Mouse (Mus musculus) CH12.LX (cell line): ENCODE measurements at regions not wholly inside any gene's neighbourhood (a gene's known extent, or its start where the extent isn't known, plus 50 kb on each side); places are given as distances from the start of the nearest gene placed in this dataset.

Source experiments
- DNase-seq: peaks from one replicate; pipeline ENCODE4 v3.0.0-alpha.2; 2013; ENCODE audit errors: extremely low read depth
- H3K27ac ChIP-seq: 2 replicates; pipeline ENCODE4 v1.5.1; 2012; ENCODE audit warnings: low read depth, mild to moderate bottlenecking, control low read depth, moderate library complexity; ENCODE audit not compliant: insufficient read depth
- H3K27me3 ChIP-seq: replicated peaks from 2 replicates; pipeline ENCODE3; 2012; ENCODE audit warnings: inconsistent platforms
- H3K36me3 ChIP-seq, 2 experiments: replicated peaks in 1 of 2; 2 replicates each; pipeline versions ENCODE3 to v1.6.1; 2012; ENCODE audit warnings: inconsistent platforms in 1 of 2, low read length in 1 of 2, mild to moderate bottlenecking in 1 of 2, mixed read lengths in 1 of 2, moderate library complexity in 1 of 2; ENCODE audit not compliant: control insufficient read depth in 1 of 2, insufficient read depth in 1 of 2
- H3K4me1 ChIP-seq, 2 experiments: 2 replicates each; pipeline ENCODE4 v1.6.1; 2012; ENCODE audit warnings: inconsistent platforms in 1 of 2, moderate library complexity in 1 of 2; ENCODE audit not compliant: insufficient read depth in 2 of 2, control insufficient read depth in 1 of 2
- H3K4me2 ChIP-seq: 2 replicates; pipeline ENCODE4 v1.6.1; 2012; ENCODE audit warnings: low read depth, mild to moderate bottlenecking, control low read depth; ENCODE audit not compliant: poor library complexity, insufficient read depth, severe bottlenecking
- H3K4me3 ChIP-seq, 3 experiments: fragments of 150-350 bp in 1 of 3; sonication (generic) in 1 of 3; replicated peaks in 1 of 3; 2 replicates each; pipeline versions ENCODE3 to v1.5.1; 2011 to 2012; ENCODE audit warnings: low read depth in 2 of 3, low read length in 2 of 3, mild to moderate bottlenecking in 2 of 3, moderate library complexity in 2 of 3, control low read depth in 1 of 3, improper control_type of control experiment in 1 of 3, inconsistent platforms in 1 of 3, mixed read lengths in 1 of 3; ENCODE audit not compliant: poor library complexity in 1 of 3
- H3K79me2 ChIP-seq: replicated peaks from 2 replicates; pipeline ENCODE4 v1.6.1; 2012; ENCODE audit warnings: mild to moderate bottlenecking, moderate library complexity; ENCODE audit not compliant: control insufficient read depth, poor library complexity, insufficient read depth, severe bottlenecking; ENCODE audit errors: extremely low read depth
- H3K9ac ChIP-seq: 2 replicates; pipeline ENCODE4 v1.6.1; 2012; ENCODE audit warnings: low read depth, mild to moderate bottlenecking, control low read depth, moderate library complexity; ENCODE audit not compliant: insufficient read depth
- H3K9me3 ChIP-seq: replicated peaks from 2 replicates; pipeline ENCODE3; 2012; ENCODE audit warnings: low read length, inconsistent platforms, mixed read lengths
- BHLHE40 ChIP-seq: IDR thresholded peaks from 2 replicates; pipeline ENCODE4 v1.6.1; 2011; ENCODE audit warnings: mild to moderate bottlenecking, low read depth, low read length, improper control_type of control experiment
- CTCF ChIP-seq, 2 experiments: IDR thresholded peaks in 1 of 2; conservative IDR thresholded peaks in 1 of 2; 2 replicates each; pipeline ENCODE4 v1.5.1; 2011 to 2012; ENCODE audit warnings: low read depth in 2 of 2, low read length in 2 of 2, improper control_type of control experiment in 1 of 2, inconsistent platforms in 1 of 2, mild to moderate bottlenecking in 1 of 2, moderate library complexity in 1 of 2
- E2F4 ChIP-seq: IDR thresholded peaks from 2 replicates; pipeline ENCODE4 v1.6.1; 2011; ENCODE audit warnings: low read depth, low read length, improper control_type of control experiment; ENCODE audit not compliant: insufficient replicate concordance
- HCFC1 ChIP-seq: IDR thresholded peaks from 2 replicates; pipeline ENCODE4 v1.6.1; 2012; ENCODE audit warnings: low read depth, mild to moderate bottlenecking, inconsistent platforms, low read length, improper control_type of control experiment
- IRF4 ChIP-seq: IDR thresholded peaks from 2 replicates; pipeline ENCODE4 v1.6.1; 2014; ENCODE audit warnings: low read depth, mild to moderate bottlenecking, inconsistent platforms, low read length, improper control_type of control experiment
- JUND ChIP-seq: conservative IDR thresholded peaks from 2 replicates; pipeline ENCODE4 v1.6.1; 2011; ENCODE audit warnings: low read depth, low read length, improper control_type of control experiment
- KAT2A ChIP-seq: IDR thresholded peaks from 2 replicates; pipeline ENCODE4 v1.6.1; 2012; ENCODE audit warnings: low read length, improper control_type of control experiment, inconsistent platforms; ENCODE audit not compliant: insufficient replicate concordance
- MAX ChIP-seq: IDR thresholded peaks from 2 replicates; pipeline ENCODE4 v1.6.1; 2011; ENCODE audit warnings: low read length, improper control_type of control experiment
- MAZ ChIP-seq: IDR thresholded peaks from 2 replicates; pipeline ENCODE4 v1.6.1; 2012; ENCODE audit warnings: low read depth, mild to moderate bottlenecking, inconsistent platforms, low read length, improper control_type of control experiment, moderate library complexity
- NRF1 ChIP-seq: IDR thresholded peaks from 2 replicates; pipeline ENCODE4 v1.6.1; 2014; ENCODE audit warnings: low read depth, mild to moderate bottlenecking, inconsistent platforms, low read length, improper control_type of control experiment, moderate library complexity
- PAX5 ChIP-seq: IDR thresholded peaks from 2 replicates; pipeline ENCODE4 v1.6.1; 2012; ENCODE audit warnings: low read length, inconsistent platforms, mixed read lengths
- POLR2A ChIP-seq: IDR thresholded peaks from 2 replicates; pipeline ENCODE4 v1.6.1; 2011; ENCODE audit warnings: low read depth, mild to moderate bottlenecking, improper control_type of control experiment, low read length
- SIN3A ChIP-seq: IDR thresholded peaks from 2 replicates; pipeline ENCODE4 v1.6.1; 2012; ENCODE audit warnings: low read length, improper control_type of control experiment, inconsistent platforms
- UBTF ChIP-seq: IDR thresholded peaks from 2 replicates; pipeline ENCODE4 v1.6.1; 2012; ENCODE audit warnings: low read depth, mild to moderate bottlenecking, inconsistent platforms, low read length, improper control_type of control experiment, moderate library complexity
- USF1 ChIP-seq: IDR thresholded peaks from 2 replicates; pipeline ENCODE4 v1.6.1; 2014; ENCODE audit warnings: low read depth, mild to moderate bottlenecking, inconsistent platforms, low read length, improper control_type of control experiment
- USF2 ChIP-seq: conservative IDR thresholded peaks from 2 replicates; pipeline ENCODE4 v1.6.1; 2011; ENCODE audit warnings: low read depth, low read length, improper control_type of control experiment
- ZMIZ1 ChIP-seq: IDR thresholded peaks from 2 replicates; pipeline ENCODE4 v1.6.1; 2012; ENCODE audit warnings: low read depth, mild to moderate bottlenecking, inconsistent platforms, low read length, improper control_type of control experiment
- ZNF384 ChIP-seq: IDR thresholded peaks from 2 replicates; pipeline ENCODE4 v1.6.1; 2012; ENCODE audit warnings: low read depth, low read length, improper control_type of control experiment, inconsistent platforms
- dilution Hi-C: fragments of 300-500 bp; cut with MboI; formaldehyde crosslinking; loops from 2 replicates; pipeline ENCODE4 v1.14.3; 2020; ENCODE audit warnings: low sequenced_read_pairs; ENCODE audit not compliant: extremely low pct_unique_long_range_greater_than_20kb, extremely low pct_ligation_motif_present
- in situ Hi-C: fragments of 300-500 bp; cut with MboI; formaldehyde crosslinking; loops from 3 replicates; pipeline ENCODE4 v1.14.3; 2019; ENCODE audit warnings: low sequenced_read_pairs, low pct_ligation_motif_present, low pct_unique_long_range_greater_than_20kb, mixed read lengths

DNA sequence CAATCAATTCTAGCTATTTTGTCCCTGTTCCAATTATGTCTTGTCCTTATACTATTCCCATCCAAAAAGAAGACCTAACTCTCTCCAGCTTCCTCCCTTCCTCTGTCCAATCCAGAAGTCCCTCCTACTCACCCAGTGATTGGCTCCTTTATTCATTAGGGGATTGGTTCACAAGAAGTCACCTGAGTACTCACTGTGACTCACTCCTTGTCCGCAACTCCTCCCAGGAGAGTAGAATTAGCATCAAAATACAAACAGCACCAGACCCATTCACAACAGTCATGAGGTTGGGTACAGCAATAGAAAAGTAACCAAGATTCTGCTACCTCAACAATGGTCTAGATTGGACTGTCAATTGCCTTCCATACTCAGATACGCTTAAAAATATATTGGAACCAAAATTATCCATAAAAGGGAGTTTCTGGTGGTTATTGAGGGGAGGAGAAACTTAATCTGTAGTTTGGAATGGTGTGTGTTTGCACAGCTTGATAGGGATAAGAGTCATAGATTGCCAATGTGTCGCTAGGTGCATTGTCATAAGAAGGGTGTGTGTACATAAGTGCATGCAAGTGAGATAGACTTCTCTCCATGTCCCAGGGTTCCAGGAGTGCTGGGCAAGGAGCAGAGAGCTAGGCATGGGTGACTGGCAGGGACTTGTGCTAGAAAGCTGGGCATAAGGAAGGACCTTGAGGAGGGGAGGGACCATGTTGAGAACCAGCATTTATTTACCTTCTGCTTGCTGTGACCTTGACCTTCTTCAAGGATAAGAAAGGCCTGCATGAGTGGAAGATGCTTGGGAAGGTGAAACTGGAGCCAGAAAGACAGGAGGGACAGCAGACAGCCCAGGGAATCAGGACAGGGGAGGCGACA is 187.1 kb downstream of the Gm7361 start:
- Histone ChIP-seq H3K4me1 (no peaks in the 10 kb centered on the region), H3K79me2 (no peaks in the 10 kb centered on the region), H3K9ac (no peak overlapping the region), H3K4me3 (no peak overlapping the region), H3K36me3 (no peaks in the 10 kb centered on the region), H3K27me3 (no peaks in the 10 kb centered on the region), H3K4me2 (no peak overlapping the region), H3K27ac (no peak overlapping the region), H3K9me3 (peaks cover 62% of the 10 kb centered on the region)
- no peak for DNase-seq
- in situ Hi-C loops = no loop called here
- dilution Hi-C loops = no loop called here
- TF ChIP-seq SIN3A = no peak
- TF ChIP-seq IRF4 = no peak
- TF ChIP-seq ZMIZ1 = no peak
- TF ChIP-seq PAX5 = no peak
- no peak for TF ChIP-seq USF1
- no peak for TF ChIP-seq KAT2A
- no peak for TF ChIP-seq MAX
- TF ChIP-seq E2F4 = no peak
- TF ChIP-seq MAZ = no peak
- no peak for TF ChIP-seq POLR2A
- TF ChIP-seq UBTF = no peak
- TF ChIP-seq CTCF (conservative IDR thresholded peaks at IDR 0.05 in 1 of 2, IDR thresholded peaks at IDR 0.05 in 1 of 2; ENCODE audit: low read depth in 2 of 2, low read length in 2 of 2) = no peak
- no peak for TF ChIP-seq USF2
- TF ChIP-seq JUND = no peak
- no peak for TF ChIP-seq ZNF384
- TF ChIP-seq HCFC1 = no peak
- TF ChIP-seq, all 38 proteins: peak for 0

DNA sequence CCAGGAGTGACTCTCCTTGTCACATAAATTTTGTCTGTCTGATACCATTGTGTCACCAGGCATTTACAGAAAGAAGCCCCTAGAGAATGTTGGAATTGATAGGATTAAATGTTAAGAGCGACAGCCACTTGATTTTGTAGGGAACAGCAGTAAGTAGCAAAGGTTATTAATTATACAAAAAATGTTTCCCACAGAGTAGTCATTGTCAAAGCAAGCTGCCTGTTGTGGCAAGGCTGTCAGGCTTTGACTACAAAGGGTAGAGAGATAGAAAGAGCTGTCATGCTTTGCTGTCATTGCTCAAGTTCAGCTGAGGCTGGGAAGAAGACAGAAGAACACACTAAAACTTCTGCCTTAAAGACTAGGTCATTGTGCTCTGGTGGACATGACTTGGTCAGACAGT is 193.8 kb downstream of the Gm7361 start:
- Histone ChIP-seq H3K4me2 (no peak overlapping the region), H3K9me3 (peaks cover 67% of the 10 kb centered on the region), H3K36me3 (no peaks in the 10 kb centered on the region), H3K4me3 (no peak overlapping the region), H3K9ac (no peak overlapping the region), H3K4me1 (no peaks in the 10 kb centered on the region), H3K27me3 (no peaks in the 10 kb centered on the region), H3K27ac (no peak overlapping the region), H3K79me2 (no peaks in the 10 kb centered on the region)
- no peak for TF ChIP-seq BHLHE40
- TF ChIP-seq NRF1 = no peak
- in situ Hi-C loops (no loop called here), dilution Hi-C loops (no loop called here)
- DNase-seq = no peak
